Mouse (Mus musculus) limb, embryonic 13.5 days (tissue): ENCODE measurements around the gene Olfr263. TPM values are rescaled to one million over a fixed set of nuclear protein-coding genes. Genes with fewer than 3 reads are reported as not detected.
A peak's percentile ranks its signal among the peaks of the same experiment; 100 is the strongest.
"Not testable (repeated sequence)": the region's sequence is repeated elsewhere in the genome, so short reads cannot be mapped to it uniquely, and the experiment has no call there.

ENCODE experiments used
- ATAC-seq: fragments of 200-750 bp; cut with Nextera tagmentation; 2 replicates; pipeline ENCODE4 v1.8.0; 2017; ENCODE audit warnings: low read depth, moderate number of reproducible peaks, moderate TSS enrichment; ENCODE audit not compliant: low FRiP score
- H3K27ac ChIP-seq: fragments of 300-500 bp; sonication (generic); 2 replicates; pipeline ENCODE4 v1.5.1; 2015; ENCODE audit warnings: inconsistent platforms, mild to moderate bottlenecking, moderate library complexity
- H3K27me3 ChIP-seq: fragments of 300-500 bp; sonication (generic); 2 replicates; pipeline ENCODE4 v1.6.1; 2015; ENCODE audit warnings: mild to moderate bottlenecking, inconsistent platforms
- H3K36me3 ChIP-seq: fragments of 300-500 bp; sonication (generic); 2 replicates; pipeline ENCODE4 v1.6.1; 2015; ENCODE audit warnings: inconsistent platforms, mild to moderate bottlenecking, moderate library complexity
- H3K4me1 ChIP-seq: fragments of 300-500 bp; sonication (generic); 2 replicates; pipeline ENCODE4 v1.6.1; 2015; ENCODE audit warnings: inconsistent platforms
- H3K4me2 ChIP-seq: fragments of 300-500 bp; sonication (generic); replicated peaks from 2 replicates; pipeline ENCODE4 v1.6.1; 2015; ENCODE audit warnings: inconsistent platforms, mild to moderate bottlenecking, moderate library complexity
- H3K4me3 ChIP-seq: fragments of 300-500 bp; sonication (generic); 2 replicates; pipeline ENCODE4 v1.5.1; 2015; ENCODE audit warnings: moderate library complexity, mild to moderate bottlenecking, inconsistent platforms
- H3K9ac ChIP-seq: fragments of 300-500 bp; sonication (generic); 2 replicates; pipeline ENCODE4 v1.6.1; 2015; ENCODE audit warnings: mild to moderate bottlenecking, inconsistent platforms
- H3K9me3 ChIP-seq: fragments of 300-500 bp; sonication (generic); 2 replicates; pipeline ENCODE4 v1.6.1; 2016; ENCODE audit warnings: inconsistent platforms
- WGBS: fragments of 180-500 bp; shearing (Covaris S2); methylation state at CpG from one replicate; pipeline ENCODE4 v1.1.7; 2015; 5-methylcytosine and 5-hydroxymethylcytosine counted together
- polyA plus RNA-seq: library from polyadenylated mRNA; unstranded; fragments of >200 nt; fragmentation: Nextera tagmentation; extraction: Ambion mirVana; gene quantifications from 2 replicates; pipeline ENCODE4 v1.2.1, GENCODE M21; 2015

Olfr263 gene
- not detected in 2 replicates for polyA plus RNA-seq

DNA sequence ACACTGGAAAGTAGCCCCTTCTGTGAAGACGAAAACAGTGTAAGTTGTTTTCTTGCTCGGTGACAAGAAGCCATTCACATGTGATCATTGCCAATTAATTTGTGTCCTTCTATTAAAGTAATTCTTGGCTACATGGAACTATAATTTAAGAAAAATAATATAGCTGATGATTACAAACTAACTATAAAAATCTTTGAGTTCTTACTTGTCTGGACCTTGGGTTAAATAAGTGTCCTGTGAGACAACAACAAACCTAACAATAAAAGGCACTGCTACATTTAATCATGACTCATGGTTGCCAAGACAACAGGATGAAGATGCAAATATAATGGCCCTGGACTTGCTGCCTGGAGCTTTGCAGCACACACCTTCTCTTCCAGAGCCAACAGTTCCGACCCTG is at the start of gene Olfr263:
Gene Olfr263 (plus strand): TSS at position 301 of the 400 bp plus-strand sequence.
- not testable (repeated sequence) for H3K36me3 ChIP-seq, H3K4me1 ChIP-seq, H3K9ac ChIP-seq, H3K4me2 ChIP-seq, H3K9me3 ChIP-seq, ATAC-seq, H3K27me3 ChIP-seq, H3K4me3 ChIP-seq, H3K27ac ChIP-seq
- WGBS, result 79% methylated on average over 3 of the region's 3 CpGs

DNA sequence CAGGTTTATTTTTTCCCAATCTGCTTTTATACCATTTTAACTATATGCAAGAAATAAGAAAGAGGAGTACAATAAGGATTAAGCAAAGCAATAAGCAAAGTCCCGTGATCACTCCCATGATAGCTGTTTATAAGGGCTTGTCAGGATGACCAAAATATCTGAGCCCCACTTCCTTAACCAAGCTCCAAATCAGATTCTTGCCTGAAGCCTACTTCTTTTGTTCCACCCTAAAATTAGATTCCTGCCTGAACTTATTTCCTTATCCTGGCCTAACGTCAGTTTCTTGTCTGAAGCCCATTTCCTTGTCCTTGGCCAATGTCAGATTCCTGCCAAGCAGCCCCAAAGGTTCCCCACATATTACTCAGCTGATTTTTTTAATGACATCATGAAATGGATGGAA is 46.8 kb upstream of the Olfr263 start:
- H3K4me1 ChIP-seq, result no peaks in the 10 kb centered on the region
- H3K4me3 ChIP-seq, result no peak overlapping the region
- H3K27me3 ChIP-seq, result no peaks in the 10 kb centered on the region
- no peaks in the 10 kb centered on the region for H3K36me3 ChIP-seq
- no peak overlapping the region for H3K27ac ChIP-seq
- no peak overlapping the region for H3K9ac ChIP-seq
- no peak for ATAC-seq
- H3K4me2 ChIP-seq, result no peak overlapping the region
- 72% methylated on average over 2 of the region's 2 CpGs for WGBS
- no peaks in the 10 kb centered on the region for H3K9me3 ChIP-seq

DNA sequence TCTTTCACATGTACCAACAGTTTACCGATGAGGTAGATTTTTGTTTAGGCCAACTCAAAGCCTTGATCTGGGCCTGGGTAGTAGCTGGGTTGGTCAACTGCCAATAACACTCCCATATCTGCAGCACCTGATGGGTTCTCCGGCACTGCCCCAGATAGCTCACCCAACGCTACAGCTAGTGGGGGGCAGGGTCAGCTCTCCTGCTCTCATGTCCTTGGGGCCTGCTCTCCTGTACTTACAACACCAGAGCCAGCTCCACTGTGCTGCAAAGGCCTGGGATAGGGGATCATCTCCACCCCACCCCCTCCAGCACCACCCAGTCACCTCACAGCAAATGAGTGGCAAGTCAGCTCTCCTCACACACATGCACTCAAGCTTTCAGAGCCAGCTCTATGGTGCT is 19.7 kb upstream of the Olfr263 start:
- no peak overlapping the region for H3K4me3 ChIP-seq
- H3K4me1 ChIP-seq, result no peaks in the 10 kb centered on the region
- no peaks in the 10 kb centered on the region for H3K9me3 ChIP-seq
- no peak overlapping the region for H3K4me2 ChIP-seq
- no peaks in the 10 kb centered on the region for H3K27me3 ChIP-seq
- WGBS, result 98% methylated on average over 3 of the region's 3 CpGs
- H3K27ac ChIP-seq, result no peak overlapping the region
- no peak overlapping the region for H3K9ac ChIP-seq
- H3K36me3 ChIP-seq, result no peaks in the 10 kb centered on the region
- 0 out of 2 replicates have a peak, but pooled peaks have one; percentile 15 for ATAC-seq

DNA sequence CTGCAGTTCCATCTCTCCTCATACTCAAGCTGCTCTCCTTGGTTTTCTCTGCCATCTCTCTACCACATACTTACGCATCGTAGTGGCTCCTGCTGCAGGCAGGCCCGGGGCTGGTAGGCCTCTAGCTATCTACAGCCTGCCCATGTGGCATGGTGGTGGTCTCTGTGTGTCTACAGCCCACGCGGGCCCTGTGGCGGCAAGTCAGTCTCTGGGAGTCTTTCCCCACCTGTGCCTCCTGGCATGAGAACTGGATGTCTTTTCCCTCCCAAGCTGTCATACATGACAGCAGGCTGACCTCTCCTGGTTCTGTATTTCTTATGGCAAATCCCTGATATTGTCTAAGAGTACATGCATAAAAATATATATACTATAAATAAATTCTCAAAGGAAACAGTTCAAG is 19.0 kb upstream of the Olfr263 start:
- Histone ChIP-seq H3K4me1 (no peaks in the 10 kb centered on the region), H3K27ac (no peak overlapping the region), H3K4me3 (no peak overlapping the region), H3K27me3 (no peaks in the 10 kb centered on the region), H3K4me2 (no peak overlapping the region), H3K9me3 (no peaks in the 10 kb centered on the region), H3K36me3 (no peaks in the 10 kb centered on the region), H3K9ac (no peak overlapping the region)
- no peak for ATAC-seq
- WGBS, result 91% methylated on average over 6 of the region's 6 CpGs

DNA sequence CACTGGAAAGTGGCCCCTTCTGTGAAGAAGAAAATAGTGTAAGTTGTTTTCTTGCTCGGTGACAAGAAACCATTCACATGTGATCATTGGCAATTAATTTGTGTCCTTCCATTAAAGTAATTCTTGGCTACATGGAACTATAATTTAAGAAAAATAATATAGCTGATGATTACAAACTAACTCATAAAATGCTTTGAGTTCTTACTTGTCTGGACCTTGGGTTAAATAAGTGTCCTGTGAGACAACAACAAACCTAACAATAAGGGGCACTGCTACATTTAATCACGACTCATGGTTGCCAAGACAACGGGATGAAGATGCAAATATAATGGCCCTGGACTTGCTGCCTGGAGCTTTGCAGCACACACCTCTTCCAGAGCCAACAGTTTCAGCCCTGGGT is 18.3 kb upstream of the Olfr263 start, which contains the start of gene Olfr1369-ps1:
Gene Olfr1369-ps1 (plus strand): TSS at position 301 of the 400 bp plus-strand sequence.
- H3K4me1 ChIP-seq, H3K4me3 ChIP-seq, ATAC-seq, H3K9ac ChIP-seq, H3K27ac ChIP-seq, H3K9me3 ChIP-seq, H3K36me3 ChIP-seq, H3K4me2 ChIP-seq, H3K27me3 ChIP-seq: not testable (repeated sequence)
- 80% methylated on average over 3 of the region's 3 CpGs for WGBS

DNA sequence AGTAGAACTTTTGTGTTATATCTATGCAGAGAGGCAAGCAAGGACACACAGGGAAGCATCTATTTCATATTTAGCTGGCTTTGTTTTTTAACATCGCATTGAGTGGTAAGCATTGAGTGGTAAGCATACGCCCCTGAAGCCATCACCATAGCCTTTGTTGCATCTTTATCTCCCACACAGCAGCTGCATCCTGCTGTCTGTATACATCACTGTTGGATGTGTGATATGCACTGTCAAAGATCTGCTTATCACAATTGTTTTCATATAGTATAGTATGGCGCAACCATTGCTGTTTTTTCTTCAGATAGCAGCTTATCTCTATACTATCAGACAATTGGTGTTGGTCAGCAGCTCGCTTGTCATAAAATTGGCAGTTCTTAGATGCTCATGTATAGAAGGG is 15.3 kb upstream of the Olfr263 start:
- Histone ChIP-seq H3K4me2 (no peak overlapping the region), H3K36me3 (no peaks in the 10 kb centered on the region), H3K4me1 (no peaks in the 10 kb centered on the region), H3K9ac (no peak overlapping the region), H3K27ac (no peak overlapping the region), H3K9me3 (no peaks in the 10 kb centered on the region), H3K27me3 (no peaks in the 10 kb centered on the region), H3K4me3 (no peak overlapping the region)
- no peak for ATAC-seq
- 82% methylated on average over 4 of the region's 4 CpGs for WGBS

DNA sequence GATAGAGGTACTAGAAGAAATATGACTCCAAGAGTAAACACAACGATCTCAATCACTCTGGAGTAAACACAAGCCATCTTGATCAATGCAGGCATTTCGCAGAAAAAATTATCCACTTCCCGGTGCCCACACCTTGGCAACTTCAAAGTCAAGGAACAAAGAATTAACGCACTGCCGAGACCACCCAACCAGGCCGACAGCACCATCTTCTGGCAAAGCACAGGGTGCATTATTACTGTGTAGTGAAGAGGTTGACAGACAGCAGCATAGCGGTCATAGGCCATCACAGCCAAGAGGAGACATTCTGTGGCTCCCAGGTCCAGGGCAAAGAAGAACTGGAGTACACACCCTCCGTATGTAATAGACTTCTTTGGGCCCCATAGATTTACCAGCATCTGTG is 13.0 kb downstream of the Olfr263 start:
- ATAC-seq, result no peak

DNA sequence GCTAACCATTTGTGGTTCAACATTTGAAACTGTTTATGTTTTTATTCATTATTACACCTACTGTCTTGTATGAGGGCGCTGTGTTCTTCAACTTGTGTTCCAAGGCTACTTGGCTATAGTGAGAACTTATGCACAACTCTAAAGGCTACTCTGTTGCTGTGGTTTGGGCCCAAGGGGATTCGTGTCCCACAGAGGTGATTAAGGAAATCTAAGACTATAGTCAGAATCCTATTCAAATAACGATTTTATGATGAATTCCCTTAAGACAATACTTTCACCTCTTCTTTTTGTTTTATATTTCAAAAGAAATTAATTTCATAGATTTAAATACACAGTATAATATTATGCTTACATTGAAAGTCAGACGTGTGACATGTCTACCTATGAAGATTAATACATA is 16.3 kb downstream of the Olfr263 start, which contains the start of gene Olfr1368:
Gene Olfr1368 (minus strand): TSS at position 101 of the 400 bp plus-strand sequence.
- Histone ChIP-seq H3K9ac (no peak within 1 kb of the TSS), H3K4me2 (no peak within 1 kb of the TSS), H3K4me3 (no peak within 1 kb of the TSS), H3K9me3 (no peaks in the 10 kb centered on the region), H3K27me3 (no peaks in the 10 kb centered on the region), H3K4me1 (no peaks in the 10 kb centered on the region), H3K36me3 (no peaks in the 10 kb centered on the region), H3K27ac (no peak within 1 kb of the TSS)
- ATAC-seq, result no peak
- WGBS, result 74% methylated on average over 4 of the region's 4 CpGs

More for the DNA sequence above, 13.0 kb downstream of the Olfr263 start:
- Histone ChIP-seq H3K4me1 (no peaks in the 10 kb centered on the region), H3K9me3 (no peaks in the 10 kb centered on the region), H3K4me2 (no peak overlapping the region), H3K27me3 (no peaks in the 10 kb centered on the region), H3K4me3 (no peak overlapping the region), H3K9ac (no peak overlapping the region), H3K36me3 (no peaks in the 10 kb centered on the region), H3K27ac (no peak overlapping the region)
- WGBS, result 43% methylated on average over 8 of the region's 8 CpGs

DNA sequence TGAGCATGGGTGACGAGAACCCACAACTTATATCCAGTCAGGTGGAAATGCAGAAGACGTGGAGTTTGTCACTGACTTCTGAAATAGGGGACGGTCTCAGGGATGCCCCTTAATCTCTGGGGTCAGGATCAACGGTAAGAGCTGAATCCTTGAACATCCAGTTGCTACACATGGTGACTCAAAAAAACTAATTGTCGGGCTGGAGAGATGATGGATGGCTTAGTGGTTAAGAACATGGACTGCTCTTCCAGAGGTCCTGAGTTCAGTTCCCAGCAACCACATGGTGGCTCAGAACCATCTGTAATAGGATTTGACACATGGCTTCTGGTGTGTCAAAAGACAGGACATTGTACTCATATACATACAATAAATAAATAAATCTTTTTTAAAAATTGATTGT is 26.4 kb downstream of the Olfr263 start:
- H3K27me3 ChIP-seq, result no peaks in the 10 kb centered on the region; the same call in 1 of the 2 replicates
- no peak overlapping the region for H3K9ac ChIP-seq
- WGBS, result 82% methylated on average over 5 of the region's 5 CpGs
- H3K4me3 ChIP-seq, result no peak overlapping the region
- H3K9me3 ChIP-seq, result no peaks in the 10 kb centered on the region
- 0 out of 2 replicates have a peak, but pooled peaks cover 5% of the 10 kb centered on the region for H3K4me1 ChIP-seq
- H3K27ac ChIP-seq, result no peak overlapping the region
- ATAC-seq, result no peak
- H3K4me2 ChIP-seq, result no peak overlapping the region
- no peaks in the 10 kb centered on the region for H3K36me3 ChIP-seq

DNA sequence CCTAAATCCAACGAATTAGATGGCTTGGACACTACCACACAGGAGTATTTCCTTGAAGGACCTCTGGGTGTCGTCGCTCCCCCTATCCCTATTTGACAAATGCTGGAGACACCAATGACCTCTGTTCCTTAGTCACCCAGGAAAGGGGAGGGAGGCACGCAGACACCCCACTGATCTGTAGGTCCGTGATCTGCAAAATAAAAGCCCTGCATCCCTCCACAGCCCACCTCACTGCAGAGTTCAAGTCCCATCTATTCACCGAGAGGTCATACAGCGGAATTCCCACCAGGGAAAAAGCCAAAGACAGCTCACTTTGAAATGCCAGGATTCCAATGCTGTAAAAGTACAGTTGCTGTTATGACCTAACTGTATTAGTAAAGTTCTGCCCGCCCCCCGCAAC is 28.6 kb downstream of the Olfr263 start:
- peak overlapping the region; percentile 96 for H3K4me2 ChIP-seq
- H3K9ac ChIP-seq, result no peak overlapping the region; the same call in 1 of the 2 replicates
- no peaks in the 10 kb centered on the region for H3K9me3 ChIP-seq
- H3K4me1 ChIP-seq, result 0 out of 2 replicates have a peak, but pooled peaks cover 5% of the 10 kb centered on the region
- peak overlapping the region; percentile 64 for H3K4me3 ChIP-seq
- 7% methylated on average over 9 of the region's 9 CpGs for WGBS
- no peak overlapping the region for H3K27ac ChIP-seq
- no peaks in the 10 kb centered on the region for H3K36me3 ChIP-seq
- no peaks in the 10 kb centered on the region; the same call in 1 of the 2 replicates for H3K27me3 ChIP-seq
- no peak for ATAC-seq

DNA sequence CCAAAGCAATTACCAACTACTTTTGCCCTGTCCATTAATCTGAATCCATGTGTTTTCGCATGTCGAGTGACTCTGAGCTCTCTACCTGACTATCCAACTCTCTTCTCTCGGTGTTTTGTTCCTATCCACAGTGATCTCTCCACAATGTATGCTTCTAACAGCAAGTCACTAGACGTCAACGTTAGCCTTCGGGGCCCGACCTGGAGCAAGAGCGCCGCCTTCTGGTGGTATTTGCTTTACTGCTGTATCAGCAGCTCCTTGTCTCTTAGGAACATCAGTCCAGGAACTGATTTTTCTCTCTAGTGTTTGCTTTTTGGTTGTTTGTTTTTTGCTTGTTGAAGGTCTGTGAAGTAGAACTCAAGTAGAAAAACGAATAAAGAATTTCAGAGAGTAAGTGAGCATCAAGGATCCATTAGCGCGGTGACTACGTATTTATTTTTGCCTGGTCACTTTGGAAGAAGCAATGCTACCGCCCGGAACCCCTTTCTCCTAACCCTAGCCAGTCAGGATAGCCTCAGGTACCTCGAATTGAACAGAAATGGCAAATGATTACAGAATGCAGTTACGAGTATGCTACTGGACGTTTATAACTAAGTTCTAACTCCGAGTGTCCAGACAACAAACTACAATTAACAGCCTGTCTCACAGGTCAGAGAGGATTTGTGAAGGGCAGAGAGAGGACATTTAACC is 29.5 kb downstream of the Olfr263 start:
- Histone ChIP-seq H3K4me2 (peak overlapping the region; percentile 96), H3K27ac (no peak overlapping the region), H3K36me3 (no peaks in the 10 kb centered on the region), H3K4me3 (peak overlapping the region; percentile 64), H3K27me3 (no peaks in the 10 kb centered on the region; the same call in 1 of the 2 replicates), H3K9ac (peak overlapping the region; percentile 65), H3K4me1 (0 out of 2 replicates have a peak, but pooled peaks cover 5% of the 10 kb centered on the region), H3K9me3 (no peaks in the 10 kb centered on the region)
- 0% methylated on average over 19 of the region's 19 CpGs for WGBS
- ATAC-seq, result peak; percentile 9; the same call in 1 of the 2 replicates

DNA sequence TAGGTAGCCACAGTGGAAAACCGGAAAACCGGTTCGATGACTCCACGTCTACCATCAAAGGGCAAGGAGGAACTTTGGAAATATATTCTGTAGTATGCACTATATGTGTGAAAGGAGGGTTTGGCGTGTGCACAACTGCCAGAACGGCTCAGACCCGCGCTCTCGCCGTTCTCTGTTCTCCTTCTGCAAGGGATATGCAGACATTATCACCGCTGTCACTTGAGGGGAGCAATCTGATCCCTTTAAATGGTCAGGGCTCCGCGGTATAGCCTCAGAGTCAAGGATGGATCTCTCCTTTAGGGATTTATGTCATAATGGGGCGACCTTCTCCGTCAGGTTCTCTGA is 30.0 kb downstream of the Olfr263 start:
- H3K4me2 ChIP-seq, result peak overlapping the region; percentile 96
- 0% methylated on average over 15 of the region's 15 CpGs for WGBS
- no peaks in the 10 kb centered on the region; the same call in 1 of the 2 replicates for H3K27me3 ChIP-seq
- H3K4me1 ChIP-seq, result 0 out of 2 replicates have a peak, but pooled peaks cover 5% of the 10 kb centered on the region
- H3K36me3 ChIP-seq, result no peaks in the 10 kb centered on the region
- no peak overlapping the region for H3K27ac ChIP-seq
- peak overlapping the region; percentile 64 for H3K4me3 ChIP-seq
- ATAC-seq, result no peak
- no peaks in the 10 kb centered on the region for H3K9me3 ChIP-seq
- H3K9ac ChIP-seq, result peak overlapping the region; percentile 65
